Mouse (Mus musculus) c-Kit-positive CD71-negative TER-119-negative erythroid progenitor cells, embryonic 14.5 days (primary cell): Measurements from ENCODE around the gene Brdt.

Experiments
- DNase-seq: peaks from one replicate; pipeline ENCODE4 v3.0.0-alpha.2; 2013; ENCODE audit warnings: low read depth

Brdt gene

DNA sequence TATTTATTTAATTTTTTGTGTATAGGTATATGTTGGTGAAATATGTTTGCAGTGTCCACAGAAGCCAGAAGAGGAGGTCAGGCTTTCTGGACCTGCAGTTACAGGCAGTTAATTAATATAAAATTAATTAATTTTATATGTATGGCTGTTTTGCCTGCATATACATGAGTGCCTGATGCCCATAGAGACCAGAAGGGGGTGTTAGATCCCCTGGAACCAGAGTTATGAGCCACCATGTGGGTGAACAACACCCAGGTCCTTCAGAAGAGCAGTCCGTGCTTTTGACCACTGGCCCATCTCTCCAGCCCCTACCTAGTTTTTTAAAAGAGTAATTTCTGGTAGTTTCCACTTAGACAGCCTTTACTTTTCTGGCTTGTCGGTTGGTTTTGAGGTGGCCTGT lies 81.3 kb downstream of the Brdt start:
- no peak for DNase-seq

DNA sequence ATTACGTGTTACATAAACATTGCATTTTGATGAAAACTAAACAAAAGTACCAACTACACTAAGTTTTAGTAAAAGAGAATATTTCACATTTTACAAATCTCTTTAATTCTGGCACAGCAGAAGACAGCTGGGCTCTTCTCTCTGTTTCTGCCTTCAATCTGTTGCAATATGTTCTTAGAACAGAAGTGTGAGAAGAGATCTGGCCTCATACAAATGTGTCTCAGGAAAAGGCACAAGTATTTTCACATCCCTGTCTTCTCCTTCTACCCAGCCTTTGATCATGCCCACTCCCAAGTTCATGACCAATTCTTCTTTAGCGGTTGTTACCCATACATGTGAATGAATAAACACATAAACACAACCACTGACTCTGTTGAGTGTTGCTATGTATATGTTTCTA lies 84.1 kb downstream of the Brdt start:
- DNase-seq: no peak

DNA sequence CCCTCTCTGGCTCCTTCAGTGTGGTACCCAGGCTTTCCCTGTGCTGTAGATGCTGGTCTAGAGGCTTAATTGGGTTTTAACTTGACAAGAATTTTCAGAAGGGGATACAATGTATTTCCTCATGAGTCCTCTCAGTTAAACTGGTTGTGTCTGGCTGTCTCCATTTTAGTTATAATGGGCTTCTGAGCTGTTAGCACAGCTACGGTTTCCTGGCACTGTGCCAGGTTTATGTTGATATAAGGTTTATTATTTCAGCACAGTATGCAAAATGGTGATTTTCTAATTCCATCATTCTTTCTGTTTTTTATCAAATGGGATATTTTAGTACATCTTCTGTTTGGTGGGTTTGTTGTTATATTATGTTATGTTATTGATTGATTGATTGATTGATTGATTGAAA lies 90.7 kb downstream of the Brdt start:
- no peak for DNase-seq

DNA sequence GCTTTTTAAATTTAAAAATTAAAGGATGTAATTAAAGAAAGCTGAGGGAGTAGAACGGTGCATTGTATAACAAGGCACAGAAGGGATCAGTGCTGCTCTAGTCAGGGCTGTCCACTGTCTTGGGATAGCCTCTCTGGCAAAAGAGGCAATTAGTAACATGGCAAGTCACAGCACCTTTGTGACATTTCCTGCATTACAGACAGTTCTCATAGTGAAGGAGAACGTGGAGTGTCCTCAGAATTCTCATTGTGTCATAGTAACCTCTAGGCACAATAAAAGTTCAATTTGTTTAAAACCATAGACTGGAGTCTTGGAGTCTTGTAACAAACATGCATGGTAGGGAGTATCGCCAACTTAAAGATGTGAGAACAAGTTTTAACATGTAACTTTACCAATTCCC lies 100.3 kb downstream of the Brdt start, which contains the start of gene Lpcat2b:
Lpcat2b (plus strand) TSS at position 301 of the 400 bp plus-strand sequence.
- no peak for DNase-seq

DNA sequence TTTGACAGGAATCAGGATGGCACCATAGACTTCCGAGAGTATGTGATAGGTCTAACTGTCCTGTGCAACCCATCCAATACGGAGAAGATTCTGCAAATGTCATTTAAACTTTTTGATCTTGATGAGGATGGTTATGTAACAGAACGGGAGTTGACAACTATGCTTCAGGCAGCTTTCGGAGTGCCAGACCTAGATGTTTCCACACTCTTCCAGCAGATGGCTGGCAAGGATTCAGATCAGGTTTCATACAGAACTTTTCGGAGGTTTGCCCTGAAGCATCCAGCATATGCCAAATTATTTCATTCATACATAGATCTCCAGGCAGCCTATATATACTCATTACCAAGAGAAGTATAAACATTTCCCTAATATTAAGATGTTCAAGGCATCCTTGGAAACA lies 103.0 kb downstream of the Brdt start:
- DNase-seq: no peak

DNA sequence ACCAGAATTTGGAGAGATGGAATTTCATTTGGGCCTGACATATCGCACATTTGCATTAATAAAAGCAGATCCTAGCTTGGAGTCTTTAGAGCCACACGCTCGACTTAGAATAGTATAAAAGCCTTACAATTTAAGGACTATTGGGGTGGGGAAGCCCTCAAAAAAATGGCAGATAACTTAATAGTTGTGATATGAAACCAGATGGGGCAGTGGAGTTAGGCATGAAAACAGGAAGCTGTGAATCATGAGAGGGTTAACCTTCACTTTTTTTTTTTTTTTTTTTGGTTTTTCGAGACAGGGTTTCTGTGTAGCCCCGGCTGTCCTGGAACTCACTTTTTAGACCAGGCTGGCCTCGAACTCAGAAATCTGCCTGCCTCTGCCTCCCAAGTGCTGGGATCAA lies 105.2 kb downstream of the Brdt start:
- DNase-seq: no peak
